Comparison of ENCODE assay signal across 17 mouse cellular contexts in the genomic region with DNA sequence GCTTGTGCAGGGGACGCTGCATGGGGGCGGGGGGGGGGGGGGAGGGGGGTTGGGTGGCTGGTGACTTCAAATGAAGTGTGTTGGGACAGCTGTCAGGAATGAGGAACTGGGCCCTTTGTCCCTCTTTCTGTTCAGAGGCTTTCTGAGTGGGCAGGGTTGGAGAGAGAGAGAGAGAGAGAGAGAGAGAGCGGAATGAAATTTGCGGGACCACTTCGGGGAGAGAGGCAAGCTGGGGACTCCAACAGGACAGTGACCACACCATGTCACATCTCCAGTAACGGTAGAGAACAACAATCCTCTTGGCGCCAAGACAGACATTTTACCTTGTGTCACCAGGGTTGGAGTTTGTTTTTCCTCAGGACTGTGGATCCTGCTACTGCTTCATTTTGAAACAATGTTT.
"Had no signal": no experiment of that assay in that cellular context is flagged by ENCODE, and none has a peak within 500 bp of the region (broad histone marks: within the 10 kb centered on the region; RNA-seq: fewer than 3 reads in every experiment).

No protein-coding gene starts in this region.

- H3K9me3 ChIP-seq: liver, embryonic 13.5 days; megakaryocyte, embryonic 14.5 days; midbrain, embryonic 10.5 days; midbrain, embryonic 13.5 days; neural tube, embryonic 13.5 days had no signal

- H3K9ac ChIP-seq: liver, embryonic 13.5 days; midbrain, embryonic 13.5 days; neural tube, embryonic 13.5 days had no signal

- H3K4me3 ChIP-seq: layer of hippocampus, adult 2 months; liver, embryonic 13.5 days; megakaryocyte, embryonic 14.5 days; midbrain, embryonic 10.5 days; midbrain, embryonic 13.5 days; myocyte; neural tube, embryonic 13.5 days had no signal

- H3K27ac ChIP-seq: kidney, postnatal 0 days; layer of hippocampus, adult 2 months; liver, embryonic 13.5 days; midbrain, embryonic 10.5 days; midbrain, embryonic 13.5 days; neural tube, embryonic 13.5 days; stomach, postnatal 0 days had no signal

- DNase-seq: kidney, adult 2 months; layer of hippocampus, adult 9-11 months; liver, embryonic 13.5 days; lung, adult 2 months; right cerebral cortex, adult 18-20 months; right cerebral cortex, postnatal 14 days; right cerebral cortex, postnatal 4 days; thymus, adult 18-20 months had no signal

- H3K4me1 ChIP-seq: midbrain, embryonic 10.5 days; midbrain, embryonic 13.5 days had no signal

- H3K4me2 ChIP-seq: liver, embryonic 13.5 days; midbrain, embryonic 13.5 days; neural tube, embryonic 13.5 days had no signal

- H3K27me3 ChIP-seq: liver, embryonic 13.5 days; midbrain, embryonic 13.5 days; neural tube, embryonic 13.5 days had no signal

- ATAC-seq: midbrain, embryonic 13.5 days; midbrain, embryonic 16.5 days had no signal

- H3K36me3 ChIP-seq: midbrain, embryonic 13.5 days; neural tube, embryonic 13.5 days had no signal
